Mouse (Mus musculus): ENCODE data around the gene Eno4.

Gene Eno4

GRCm38 (mm10) chr19:58974126-58974525 lies 30.9 kb downstream of the Eno4 start:
- DNase-seq (ENCODE audit: low read depth, low spot score): no peak

DNA sequence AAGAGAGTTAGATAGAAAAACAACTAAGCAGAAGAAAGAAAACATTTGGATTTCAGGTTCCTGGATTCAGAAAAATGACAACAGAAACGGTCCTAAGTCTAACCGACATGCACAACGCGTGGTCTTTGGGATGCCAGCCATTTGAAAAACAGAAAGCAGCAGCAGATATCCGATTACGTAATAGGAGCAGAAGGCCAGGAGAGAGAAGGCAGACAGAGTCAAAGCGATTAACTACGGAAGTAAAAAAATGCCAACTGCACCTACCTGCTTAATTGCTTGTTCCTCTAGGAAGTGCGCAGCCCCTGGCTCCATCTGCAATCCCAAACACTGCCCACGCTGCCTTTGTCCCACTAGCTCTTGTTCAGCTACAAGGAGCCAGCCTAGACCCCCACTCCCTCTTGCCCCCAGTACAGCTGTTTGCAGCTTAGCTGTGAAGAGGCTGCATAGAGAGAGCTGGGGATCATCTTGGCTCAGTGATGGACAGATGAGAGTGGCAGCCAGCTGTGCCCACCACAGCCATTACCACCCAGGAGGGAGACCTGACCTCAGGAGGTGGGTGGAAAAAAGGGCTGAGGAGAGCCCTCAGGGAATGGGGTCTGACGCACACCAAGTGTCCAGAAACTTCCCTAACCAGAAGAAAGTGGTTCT lies 32.1 kb downstream of the Eno4 start:
- DNase-seq (ENCODE audit: low read depth, low spot score): no peak

DNA sequence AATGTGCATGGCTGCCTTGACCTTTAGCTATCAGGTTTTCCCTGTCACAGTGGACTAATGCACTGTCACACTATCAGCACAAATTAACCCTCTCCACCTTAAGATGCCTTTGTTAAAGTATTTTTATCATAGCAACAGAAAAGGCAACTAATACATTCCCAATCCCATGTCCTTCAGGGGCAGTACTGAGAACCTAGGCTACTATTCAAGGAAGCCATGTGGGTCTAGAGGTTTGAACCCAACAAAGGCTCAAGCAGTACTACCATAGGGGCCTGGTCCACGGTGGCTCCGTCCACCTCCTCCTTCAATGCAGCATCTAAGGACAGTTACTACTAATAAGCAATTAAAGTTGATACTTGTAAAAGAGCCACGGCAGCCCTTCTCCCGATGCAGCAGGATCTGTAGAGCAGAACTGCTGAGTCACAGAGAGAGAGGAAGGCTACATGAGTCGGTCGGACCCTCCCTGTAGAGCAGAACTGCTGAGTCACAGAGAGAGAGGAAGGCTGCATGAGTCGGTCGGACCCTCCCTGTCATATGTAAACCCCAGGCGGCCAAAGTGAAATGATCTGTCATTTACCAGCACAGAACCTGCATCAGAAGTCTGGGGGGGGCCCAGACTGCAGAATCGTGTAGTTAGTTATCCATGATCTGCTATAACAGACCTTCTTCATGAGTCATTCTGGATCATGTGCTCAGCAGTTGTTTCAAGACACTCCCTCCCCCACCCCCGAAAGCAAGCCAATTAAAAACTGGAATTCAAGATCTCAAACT lies 35.4 kb downstream of the Eno4 start:
- peak; percentile 70 for DNase-seq (ENCODE audit: low read depth, low spot score)

DNA sequence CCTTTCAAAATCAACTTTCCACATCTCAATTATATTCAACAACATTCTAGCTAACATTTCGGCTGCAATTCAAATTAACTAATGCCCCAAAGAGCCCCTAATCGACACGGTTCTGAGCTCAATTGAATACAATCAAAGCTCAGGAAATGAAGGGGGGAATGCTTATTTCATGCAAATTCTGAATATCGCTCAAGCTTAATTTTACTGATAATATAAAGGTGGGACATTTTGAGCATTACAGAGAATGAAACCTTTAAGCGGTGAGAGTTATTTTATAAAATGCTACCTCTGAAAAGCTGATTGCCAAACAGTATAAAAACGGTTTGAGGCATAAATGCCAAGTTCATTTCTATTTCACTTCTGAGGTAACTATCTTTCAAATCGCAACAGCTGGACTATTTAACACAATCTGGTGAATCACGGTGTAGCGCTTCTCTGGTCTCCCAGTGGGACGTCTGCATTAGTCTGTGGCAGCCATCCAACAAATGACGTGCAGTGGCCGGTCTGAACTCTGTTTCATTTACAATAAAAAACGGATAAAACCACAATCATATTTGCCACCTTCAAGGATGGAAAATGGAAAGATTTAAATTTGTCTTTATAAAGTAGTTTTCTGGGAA lies 36.3 kb downstream of the Eno4 start:
- no peak for DNase-seq (ENCODE audit: low read depth, low spot score)

- no peak for DNase-seq (ENCODE audit: low read depth, low spot score)
Measured at GRCm38 (mm10) chr19:58980056-58980440, 36.8 kb downstream of the Eno4 start.

DNA sequence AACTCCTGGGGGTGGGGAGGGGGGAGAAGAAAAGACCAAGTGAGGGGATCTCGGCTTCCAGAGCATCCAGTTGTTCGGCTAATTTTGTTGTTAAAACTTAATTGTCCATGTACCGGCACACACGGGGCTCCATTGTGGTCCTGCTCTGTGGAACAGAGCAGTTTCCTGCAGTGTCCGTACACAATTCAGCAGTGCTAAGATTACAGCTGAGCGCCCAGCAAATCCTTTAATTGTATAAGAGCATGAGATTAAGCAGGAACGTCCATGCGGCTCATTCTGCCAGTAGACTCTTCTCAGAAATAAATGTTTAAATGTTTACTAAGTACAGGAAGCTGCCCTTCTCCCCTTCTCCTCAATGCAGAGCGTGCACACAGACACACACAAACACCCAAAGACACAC lies 38.3 kb downstream of the Eno4 start:
- no peak for DNase-seq (ENCODE audit: low read depth, low spot score)

DNA sequence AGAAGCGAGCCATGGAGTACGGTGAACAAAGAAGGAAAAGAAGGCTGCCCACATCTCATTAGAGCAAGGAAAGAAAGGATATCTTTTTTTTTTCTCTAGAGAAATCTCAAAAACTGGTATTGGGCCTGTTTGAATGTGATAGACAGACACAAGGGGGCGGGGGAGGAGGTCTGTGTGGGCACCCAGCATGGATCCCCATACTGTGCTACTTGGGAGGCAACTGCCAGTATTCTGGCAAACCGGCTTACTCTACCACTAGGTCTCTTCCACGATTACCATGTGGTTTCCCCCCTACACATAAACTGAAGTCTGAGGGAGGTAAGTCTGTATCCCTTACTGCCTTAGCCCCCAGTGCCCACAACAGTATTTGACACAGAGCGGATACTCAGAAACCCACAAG lies 59.6 kb downstream of the Eno4 start:
- DNase-seq (ENCODE audit: low read depth, low spot score): no peak

DNA sequence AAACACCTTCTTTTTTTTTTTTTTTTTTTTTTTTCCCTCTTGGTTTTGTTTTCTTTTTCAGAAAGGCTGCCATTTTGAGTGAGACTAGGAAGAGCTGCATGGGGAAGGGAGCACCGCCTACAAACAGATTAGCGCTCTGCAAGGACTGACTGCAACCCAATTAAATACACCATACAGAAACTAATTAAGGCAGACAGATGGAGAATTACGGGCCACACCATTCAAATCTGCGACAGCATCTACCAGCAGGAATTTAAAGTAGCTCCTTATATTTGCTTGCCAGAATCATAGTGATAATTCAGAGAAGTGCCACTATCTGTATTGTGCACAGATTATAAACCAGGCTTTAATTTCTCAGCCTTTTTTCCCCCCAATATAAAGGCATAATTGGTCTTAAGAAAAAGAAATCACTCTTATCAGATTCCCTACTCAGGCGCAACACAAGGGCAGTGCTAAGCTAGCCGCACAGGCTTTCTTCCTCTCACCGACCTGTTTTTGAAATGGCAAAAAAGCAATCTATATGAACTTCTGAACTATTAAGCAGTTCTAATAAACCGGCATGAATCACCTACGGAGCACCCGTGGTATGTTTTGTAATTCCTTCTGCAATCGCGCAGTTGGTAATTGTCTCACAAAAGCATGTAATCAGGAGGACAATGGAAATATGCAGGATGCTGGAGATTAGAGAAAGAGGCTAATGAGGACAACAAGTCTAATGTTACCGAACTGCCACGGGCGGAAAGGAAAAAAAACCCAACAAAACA lies 63.5 kb downstream of the Eno4 start:
- DNase-seq (ENCODE audit: low read depth, low spot score): no peak

DNA sequence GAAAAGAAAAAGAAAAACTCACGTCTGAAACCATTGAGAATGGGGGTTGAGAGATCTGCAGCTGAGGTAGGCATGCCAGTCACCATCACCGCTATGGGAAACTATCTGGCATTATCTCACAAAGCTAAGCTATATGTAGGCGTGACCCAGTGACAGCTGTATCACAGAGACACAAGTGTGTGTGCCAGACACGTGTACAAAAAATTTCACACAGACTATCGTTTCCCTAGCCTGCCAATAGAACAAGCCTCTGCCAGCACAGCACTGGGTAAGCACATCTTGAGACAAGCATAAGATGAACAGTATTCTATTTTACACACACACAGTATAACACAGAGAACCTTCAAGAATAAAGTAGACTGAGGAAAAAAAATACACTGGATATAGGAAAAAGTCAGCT lies 67.6 kb downstream of the Eno4 start:
- DNase-seq (ENCODE audit: low read depth, low spot score): no peak
